Mouse (Mus musculus) right cerebral cortex, postnatal 14 days (tissue): ENCODE results near the gene Prnp.

Source experiments
- DNase-seq: peaks from one replicate; pipeline ENCODE4 v3.0.0; 2022

Prnp gene

DNA sequence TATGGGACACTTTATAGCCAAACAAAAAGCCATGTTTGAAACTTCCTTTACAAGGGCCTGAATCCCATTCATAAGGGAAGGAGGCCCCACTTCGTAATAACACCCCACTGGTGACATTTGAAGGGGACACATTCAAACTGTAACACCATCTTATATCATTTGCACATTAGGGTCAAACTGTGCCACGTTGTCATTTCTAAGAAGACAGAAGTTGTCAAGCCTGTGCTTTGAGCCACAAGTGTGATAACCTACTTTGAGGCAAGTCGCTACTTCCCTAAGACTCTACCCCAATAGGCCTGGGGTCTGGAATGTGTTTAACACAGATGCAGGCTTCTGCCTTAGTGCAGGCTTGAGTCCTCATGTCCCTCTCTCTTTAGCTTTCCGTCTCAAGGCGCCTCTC, 2.4 kb upstream of the Prnp start:
- DNase-seq = no peak

DNA sequence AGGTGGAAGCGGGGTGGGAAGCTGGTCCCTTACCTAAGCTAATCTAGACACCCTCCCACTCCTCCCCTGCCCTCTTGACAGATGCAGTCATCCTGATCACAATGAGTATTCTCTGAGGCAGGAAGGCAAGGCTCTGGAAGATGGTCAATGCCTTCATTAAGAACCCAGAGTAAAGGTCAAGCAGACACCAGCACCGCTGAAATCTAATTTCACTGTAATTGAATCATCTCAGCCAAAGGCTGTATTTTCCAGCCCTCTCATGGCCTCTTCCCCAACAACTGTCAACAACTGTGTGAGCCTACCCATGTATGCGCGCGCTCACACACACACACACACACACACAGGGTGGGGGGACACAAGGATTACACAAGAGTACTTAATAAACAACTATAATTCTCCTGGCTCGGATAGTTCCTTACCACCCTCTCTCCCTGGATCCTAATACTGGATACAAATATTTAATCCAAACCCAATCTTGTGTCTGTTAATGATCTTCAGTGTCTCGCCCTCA, 1.3 kb upstream of the Prnp start:
- no peak for DNase-seq

DNA sequence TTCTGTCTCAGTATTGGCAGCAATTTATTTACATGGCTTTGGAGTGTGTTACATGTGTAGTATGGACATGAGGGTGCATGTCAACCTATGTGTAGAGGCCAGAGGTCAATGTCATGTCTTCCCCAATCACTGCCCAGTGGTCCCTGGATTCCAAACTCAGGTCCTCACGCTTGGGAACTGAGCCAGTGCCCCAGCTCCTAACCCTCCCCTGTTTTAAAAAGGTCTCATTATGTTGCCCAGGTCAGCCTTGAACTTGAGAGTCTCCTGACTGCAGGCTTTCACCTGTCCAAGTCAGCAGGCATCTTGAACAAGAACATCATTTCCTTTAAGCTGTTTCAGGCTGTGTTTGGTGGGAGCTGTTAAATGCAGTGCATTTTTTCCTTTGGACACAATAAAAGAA, 822 bp upstream of the Prnp start:
- no peak for DNase-seq

DNA sequence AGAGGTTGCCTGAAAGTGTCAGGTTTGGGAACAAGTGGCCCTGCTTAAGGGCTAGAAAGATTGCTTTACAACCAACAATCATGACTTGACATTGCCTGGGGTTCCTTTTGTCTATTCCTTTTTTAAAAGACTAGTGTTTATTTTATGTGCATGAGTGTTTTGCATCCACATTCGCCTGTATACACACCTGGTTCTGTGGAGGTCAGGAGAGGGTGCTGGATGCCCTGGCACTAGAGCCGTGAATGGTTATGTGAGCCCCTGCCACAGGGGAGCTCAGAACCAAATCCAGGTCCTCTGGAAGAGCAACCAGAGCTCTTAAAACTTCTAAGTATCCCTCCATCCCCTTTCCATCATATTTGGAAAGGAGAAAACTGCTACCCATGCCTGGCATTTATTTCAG, 1.1 kb downstream of the Prnp start:
- no peak for DNase-seq

DNA sequence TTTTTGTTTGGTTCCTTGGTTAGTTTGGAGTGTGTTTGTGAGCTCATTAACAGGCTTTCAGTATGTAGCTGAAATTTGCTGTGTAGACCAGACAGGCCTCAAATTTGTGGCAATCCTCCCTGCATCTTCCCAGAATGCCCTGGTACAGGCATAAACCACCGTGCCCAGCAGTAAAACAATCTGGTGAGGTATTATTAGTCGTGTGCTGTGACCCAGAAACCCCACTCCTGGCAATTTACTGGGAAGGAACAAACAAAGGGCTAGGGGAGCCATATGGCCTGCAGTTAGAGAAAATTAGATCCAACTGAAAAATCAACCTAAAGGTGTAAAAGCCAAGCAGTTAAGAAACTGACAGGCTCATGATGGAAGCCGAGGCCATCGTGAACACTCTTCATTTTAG, 1.6 kb downstream of the Prnp start:
- DNase-seq = no peak

DNA sequence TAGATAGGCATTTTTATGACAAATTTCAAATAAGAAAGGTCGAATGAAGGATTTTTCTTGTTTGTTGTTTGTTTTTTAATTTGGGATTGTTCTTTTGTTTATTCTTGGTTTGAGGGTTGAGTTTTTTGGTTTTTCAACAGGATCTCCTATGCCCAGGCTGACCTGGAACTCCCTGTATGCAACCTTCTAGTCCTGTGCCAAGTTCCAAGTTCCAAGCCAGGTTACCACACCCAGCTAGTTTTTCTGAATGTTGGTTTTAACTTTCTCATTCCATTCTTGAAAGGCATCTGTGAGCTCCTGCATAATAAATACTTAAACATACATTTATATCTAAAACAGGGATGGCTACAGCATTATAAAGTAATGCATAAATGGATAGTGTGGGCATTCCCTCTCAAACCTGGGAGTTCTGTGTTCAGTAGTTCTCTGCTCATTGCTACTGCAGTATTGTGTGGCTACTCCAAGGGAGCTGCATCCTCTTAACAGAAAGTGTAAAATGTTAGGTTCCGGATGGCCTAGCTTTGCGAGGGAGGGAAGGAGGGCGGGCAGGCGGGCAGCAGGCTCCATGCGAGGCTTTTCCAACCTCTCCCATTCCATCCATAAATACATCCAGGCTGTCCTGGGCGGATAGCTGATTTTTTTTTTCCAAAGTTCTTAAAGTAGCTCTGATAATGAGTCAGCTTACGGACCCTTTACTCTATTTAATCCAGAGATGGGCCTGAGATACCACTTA, 3.0 kb downstream of the Prnp start:
- DNase-seq = no peak

DNA sequence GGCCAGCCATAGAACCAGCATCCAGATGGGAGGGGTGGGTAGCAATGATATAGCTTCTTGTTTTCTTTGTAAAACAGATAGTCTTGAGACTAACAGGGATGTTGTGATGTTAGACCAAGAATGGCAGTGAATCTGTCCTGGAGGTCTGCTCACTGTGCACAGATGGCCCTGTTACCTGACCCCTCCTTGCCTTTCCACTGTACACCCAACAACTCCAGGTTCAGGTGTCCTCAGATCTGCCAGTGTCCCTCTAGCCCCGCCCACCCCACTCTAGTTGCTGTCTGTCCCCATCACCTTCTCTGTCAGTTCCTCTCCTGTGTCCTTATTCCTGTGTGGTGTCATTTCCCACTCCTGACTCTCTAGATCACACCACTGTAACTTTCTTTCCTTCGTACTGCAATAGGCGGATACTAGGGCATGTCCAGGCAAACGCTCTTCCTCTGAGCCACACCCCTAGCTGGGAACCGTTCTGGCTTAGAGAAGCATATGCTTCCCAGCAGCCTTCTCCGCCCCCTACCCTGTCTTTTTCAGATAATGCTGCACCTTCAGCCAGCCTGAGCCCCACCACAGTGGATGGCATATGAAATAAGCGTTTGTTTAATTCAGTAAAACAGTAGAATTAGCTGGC, 22.7 kb downstream of the Prnp start:
- no peak for DNase-seq

DNA sequence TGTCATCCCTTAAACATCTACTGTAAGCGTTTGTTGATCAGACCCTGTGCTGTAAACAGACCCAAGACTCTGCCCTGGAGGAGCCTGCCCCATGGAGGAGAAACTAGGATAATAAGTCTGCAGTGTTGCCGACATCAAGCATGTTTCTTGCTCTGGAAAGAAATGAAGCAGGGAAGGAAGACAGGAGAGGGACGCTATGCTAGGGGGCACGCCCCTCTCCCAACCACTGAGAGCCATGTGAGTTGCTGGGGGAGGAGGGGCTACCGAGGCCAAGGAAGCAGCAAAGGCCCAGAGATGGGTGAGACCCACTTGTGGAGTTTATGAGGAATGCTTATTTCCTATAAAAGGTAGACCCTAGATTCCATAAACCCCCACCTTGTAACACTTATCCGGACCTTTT, 23.3 kb downstream of the Prnp start:
- DNase-seq = no peak

DNA sequence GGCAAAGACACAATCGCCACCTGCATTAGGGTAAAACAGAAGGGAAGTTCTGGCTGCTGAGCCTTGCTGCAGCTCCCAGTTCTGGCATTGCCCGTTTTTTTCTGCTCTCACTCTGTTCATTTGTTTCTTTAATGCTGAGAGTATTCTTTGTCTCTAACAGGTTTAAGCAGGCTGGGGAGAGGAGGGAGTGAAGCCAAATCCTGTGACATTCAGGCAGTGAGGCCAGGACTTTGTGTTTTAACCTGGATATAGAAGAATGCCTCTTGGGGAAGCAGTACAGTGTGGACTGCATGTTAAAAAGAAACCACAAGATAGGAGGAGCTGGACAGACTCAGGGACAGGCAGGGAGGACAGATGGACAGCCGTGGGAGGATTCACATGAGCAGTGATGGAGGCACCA, 23.9 kb downstream of the Prnp start:
- no peak for DNase-seq

DNA sequence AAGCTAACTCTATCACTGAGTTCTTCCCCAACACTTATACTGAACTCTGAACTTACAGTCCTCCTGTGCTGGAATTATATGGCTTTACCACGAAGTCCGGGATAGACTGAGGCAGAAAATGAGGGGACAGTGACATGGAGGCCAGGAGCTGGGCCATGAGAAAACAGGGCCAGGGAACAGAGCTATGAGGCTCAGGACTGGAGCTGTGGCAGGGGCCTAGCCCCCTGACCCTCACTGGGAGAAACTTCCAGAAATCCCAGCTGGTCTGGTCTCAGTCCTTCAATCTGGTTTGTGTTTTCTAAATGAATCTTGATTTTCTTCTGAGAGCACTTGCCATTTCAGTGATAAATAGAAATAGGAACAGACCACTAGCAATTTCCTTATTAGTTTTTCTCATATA, 24.5 kb downstream of the Prnp start:
- DNase-seq = no peak

DNA sequence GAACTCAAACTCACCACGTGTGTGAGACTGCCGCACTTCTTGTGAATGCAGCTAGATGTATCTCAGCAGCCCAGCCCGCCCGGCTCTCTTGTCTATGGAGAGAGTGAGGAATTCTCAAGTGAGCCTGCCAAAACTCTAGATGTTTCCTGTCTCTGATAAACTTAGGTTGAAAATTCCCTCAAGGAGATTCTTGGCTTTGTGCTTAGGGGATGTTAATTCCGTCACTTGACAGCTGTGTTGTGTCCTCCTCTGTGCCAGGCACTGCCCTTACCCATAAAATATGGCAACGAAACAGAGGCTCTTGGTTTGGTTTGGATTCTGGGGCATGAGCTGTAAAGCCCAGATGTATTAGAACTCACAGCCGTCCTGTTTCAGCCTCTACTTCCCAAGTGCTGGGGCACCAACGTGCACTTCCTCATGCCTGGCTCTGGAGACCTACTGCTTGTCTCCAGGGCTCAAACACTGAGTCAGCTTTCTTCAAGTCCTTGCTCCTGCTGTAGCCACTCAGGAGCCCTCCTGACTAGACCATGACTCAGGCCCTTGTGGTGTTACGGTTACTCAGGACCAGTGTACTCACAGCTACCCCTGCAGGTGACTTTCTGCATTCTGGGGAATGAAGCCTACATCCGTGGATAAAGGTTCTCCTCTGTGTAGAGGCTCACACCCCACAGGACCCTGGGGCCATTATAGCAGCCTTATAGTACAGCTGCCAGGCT, 25.8 kb downstream of the Prnp start:
- no peak for DNase-seq

DNA sequence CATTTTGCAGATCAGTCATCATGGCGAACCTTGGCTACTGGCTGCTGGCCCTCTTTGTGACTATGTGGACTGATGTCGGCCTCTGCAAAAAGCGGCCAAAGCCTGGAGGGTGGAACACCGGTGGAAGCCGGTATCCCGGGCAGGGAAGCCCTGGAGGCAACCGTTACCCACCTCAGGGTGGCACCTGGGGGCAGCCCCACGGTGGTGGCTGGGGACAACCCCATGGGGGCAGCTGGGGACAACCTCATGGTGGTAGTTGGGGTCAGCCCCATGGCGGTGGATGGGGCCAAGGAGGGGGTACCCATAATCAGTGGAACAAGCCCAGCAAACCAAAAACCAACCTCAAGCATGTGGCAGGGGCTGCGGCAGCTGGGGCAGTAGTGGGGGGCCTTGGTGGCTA, 26.7 kb downstream of the Prnp start:
- DNase-seq = no peak

DNA sequence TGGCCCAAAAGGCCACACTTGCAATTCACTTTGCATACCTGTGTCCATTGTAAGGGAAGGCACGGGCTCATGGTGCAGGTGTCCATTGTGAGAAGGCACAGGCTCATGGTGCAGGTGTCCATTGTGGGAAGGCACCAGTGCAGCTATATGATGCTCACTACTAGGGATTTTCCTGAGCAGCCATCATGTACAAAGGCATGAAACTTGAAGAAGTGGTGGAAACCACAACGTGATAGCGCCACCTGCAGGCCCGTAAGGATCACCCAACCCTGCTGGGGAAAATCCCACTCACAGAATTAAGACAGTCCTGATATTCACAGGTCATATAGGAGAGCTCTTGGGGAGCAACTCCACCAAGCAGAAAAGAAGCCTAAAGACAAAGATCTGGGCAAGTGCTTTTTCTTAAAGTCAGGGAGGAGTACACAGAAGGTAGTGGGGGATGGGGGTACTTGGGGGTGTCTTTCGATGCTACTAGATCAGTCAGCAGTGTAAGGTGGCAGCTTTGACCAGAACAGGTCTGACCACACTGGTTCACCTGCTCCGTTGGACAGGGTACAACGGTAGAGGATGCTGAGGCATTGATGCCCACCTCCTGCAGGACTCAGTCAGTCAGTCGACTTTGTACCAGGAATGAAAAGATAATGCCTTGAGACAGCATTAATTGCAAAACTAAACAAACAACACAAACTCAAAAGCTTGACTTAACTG, 29.8 kb downstream of the Prnp start:
- DNase-seq = peak; percentile 75

DNA sequence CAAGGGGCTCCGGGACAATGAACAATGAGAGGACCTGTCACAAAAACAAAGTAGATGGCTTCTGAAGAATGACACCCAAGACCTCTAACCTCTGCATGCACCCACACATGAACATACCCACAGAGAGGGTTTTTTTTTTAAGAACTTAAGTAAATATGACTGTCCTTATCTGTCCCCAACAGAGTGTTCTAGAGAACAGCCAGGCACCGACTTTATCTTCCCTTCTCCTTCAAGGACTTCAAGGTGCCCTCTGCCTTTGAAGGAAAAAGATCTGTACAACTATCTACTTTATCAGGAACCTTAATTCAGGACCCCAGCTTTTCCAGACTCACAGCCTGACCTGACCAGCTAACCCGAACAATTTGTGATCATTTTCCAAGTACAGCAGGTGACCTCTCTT, 30.8 kb downstream of the Prnp start:
- no peak for DNase-seq

DNA sequence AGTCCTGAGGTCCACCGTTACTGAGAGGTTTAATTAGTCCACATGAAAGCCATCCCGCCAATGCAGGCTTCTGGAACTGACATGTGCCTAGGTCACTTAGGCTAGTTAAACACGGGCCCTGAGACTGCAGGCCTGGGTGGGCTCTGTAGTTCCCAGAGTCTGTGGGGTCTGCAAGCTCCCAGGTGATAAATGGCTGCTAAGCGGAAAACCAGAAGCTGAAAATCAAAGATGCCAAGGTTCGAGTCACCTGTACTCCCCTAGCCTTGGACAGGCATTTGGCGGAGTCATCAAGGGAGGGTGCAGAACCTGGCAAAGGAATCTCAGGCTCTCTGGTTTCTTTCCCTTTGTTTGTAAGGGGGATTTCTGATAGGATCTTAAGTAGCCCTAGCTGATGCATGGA, 31.8 kb downstream of the Prnp start:
- no peak for DNase-seq

DNA sequence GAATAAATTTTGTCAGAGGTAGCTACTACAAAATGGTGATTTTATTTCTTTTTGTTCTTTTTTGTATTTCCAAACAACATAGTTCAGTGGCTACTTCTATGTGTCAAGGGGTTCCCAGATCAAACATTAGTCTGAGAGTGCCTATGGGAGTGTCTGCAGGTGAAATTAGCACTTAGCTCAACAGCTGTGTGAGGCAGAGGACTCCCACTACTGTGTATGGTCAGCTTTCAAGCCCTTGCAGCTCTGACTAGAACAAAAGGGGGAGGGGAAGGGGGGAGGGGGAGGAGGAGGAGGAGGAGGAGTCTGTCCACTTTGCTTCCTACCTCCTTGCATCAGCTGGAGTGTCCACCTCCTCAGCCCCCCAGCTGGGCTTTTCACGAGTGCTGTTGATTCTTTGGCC, 34.6 kb downstream of the Prnp start:
- DNase-seq = no peak

DNA sequence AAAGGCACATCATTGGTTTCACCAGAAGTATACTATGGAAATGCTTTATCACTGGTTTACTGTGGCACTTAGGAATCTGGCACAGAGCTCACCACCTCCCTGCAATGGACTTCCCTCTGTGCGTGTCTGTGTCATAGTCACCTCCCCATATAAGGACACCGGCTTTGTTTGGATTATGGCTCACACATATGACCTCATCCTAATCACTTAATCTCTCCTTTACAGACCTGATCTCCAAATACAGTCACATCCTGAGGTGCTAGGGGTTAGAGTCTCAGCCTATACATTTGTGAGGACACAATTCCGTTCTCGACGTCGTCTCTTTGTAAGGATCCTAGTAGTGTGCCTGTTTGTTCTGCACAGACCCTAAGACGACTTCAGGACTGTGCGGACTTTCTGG, 35.5 kb downstream of the Prnp start:
- no peak for DNase-seq

DNA sequence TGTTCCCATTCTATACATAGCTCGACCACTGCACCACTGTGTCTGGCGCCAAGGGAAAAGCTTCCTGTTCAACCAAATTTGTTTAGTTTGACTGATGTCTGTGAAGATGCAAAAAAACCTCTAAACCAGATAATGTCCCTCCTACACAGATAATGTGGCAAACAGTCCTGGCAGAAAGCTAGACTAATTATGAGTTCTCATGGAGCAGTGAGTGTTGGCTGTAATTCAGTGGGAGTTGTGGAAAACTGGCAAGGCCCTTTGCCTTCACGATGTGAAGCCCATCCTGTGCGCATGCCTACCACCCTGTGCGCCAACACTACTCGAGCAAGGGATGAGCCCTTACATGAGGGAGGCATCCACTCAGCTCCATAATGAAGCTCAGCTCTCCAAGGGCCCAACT, 36.0 kb downstream of the Prnp start:
- no peak for DNase-seq

DNA sequence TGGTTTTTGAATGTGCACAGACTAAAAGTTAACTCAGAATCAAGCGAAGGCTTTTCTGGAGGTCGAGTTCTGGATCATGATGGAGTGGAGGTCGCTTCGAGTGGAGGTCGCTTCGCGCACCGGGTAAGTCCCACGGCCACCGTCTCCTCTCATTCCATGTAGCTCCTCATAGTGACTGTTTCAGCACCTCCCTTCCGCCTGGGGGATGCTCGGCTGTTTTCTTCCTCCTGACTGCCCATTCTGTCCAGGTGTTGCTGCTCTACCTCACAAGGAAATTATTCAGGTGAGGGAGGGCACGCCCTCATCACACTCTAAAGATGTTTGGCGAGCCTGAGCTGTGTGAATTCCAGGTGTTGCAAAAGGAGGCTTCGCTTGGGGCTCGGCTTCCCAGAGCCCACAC, 36.6 kb downstream of the Prnp start:
- no peak for DNase-seq

DNA sequence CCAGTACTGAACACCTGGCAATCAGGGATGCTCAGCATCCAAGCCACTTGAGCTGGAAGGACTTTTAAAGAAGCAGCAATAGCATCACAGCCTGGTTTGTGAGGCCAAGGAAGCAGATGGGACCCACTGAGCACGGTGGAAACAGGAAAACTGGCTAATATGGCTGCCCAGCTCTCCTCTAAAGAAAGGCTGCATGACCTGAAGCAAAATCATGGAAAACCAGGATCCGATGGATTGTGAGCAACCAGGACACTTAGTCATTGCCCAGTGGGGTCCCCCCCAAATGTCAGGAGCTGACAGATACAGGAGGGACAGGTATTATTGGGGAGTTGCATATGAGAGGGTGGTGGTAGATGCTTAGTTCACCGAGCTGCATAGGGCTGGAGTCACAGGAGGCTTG, 38.4 kb downstream of the Prnp start:
- no peak for DNase-seq

DNA sequence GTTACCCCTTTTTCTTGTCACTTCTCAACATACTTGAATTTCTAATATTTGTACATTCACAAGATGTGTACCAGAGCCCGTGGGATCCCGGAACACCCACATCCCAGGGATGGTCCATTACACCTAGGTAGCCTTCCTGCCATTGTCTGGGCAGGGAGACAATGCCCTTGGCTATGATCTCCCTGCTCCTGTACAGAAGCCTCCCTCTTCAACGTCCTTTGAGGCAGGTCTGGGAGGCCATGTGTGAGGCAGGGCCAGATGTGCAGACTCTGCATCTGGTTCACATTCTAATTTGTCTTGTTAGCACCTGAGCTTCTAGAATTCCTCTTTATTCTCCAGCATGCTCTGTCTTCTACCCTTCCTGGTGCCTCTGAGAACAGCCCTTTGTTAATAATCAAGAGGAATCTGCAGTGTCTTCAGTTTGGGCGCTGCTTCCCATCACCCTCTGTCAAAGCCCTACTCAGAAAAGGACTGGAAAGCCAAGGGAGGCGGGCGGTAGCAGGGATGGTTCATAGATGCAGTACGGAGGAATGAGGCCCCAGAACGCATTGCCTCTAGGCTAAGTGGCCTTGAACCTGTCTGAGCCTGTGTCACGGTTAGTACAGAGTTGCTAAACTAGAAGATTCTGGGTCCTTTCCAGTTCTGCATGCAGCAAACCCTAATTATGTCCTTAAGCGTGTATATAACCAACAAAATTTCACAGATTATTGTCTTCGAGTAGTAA, 39.4 kb downstream of the Prnp start:
- DNase-seq = no peak

DNA sequence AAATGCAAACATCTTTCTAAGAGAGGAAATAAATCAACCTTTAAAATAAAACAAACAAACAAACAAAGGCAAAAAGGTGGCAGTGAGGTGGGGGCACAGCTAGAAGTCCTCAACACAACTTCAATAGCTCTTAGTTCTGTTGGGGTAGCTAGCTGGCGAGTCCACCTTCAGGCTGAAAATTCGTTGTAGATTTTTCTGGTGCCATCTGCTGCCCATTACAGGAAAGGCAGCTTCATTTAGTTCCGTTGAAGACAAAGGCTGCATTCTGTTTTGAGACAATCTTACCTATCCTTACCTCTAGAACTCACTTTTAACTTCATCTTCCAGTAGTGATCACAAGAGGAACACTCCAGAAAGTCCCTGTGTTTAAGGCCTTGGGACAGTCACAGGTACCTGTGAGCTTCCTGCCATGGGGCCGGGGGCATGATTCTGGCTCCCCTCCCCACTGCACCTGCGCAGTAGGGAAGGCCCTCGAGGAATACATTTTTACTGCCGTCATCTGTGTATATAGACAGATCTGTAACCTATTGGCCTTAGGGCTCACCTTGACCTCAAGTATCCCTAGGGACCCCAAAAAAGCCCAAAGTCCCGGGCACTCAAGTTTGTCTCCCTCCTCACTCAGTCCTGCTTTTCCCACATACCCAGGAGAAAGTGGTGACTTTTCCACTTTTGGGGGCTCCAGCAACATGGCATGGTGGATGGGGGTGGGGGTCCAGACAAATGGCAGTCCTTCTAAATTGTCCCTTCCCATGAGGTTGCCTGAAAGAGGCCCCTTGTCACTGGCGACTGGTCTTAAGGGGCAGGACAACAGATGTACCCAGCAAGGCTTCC, 40.3 kb downstream of the Prnp start:
- peak; percentile 63 for DNase-seq
